Mouse (Mus musculus) midbrain, embryonic 16.5 days (tissue): Measurements from ENCODE around the gene Tac2. TPM values are rescaled to one million over a fixed set of nuclear protein-coding genes. Genes with fewer than 3 reads are reported as not detected.

Source experiments
- ATAC-seq: fragments of 200-750 bp; cut with Nextera tagmentation; 2 replicates; pipeline ENCODE4 v1.8.0; 2017; ENCODE audit warnings: moderate TSS enrichment
- H3K27ac ChIP-seq: fragments of 300-500 bp; sonication (generic); 2 replicates; pipeline ENCODE4 v1.5.1; 2014; ENCODE audit warnings: mild to moderate bottlenecking, low read length, mixed read lengths
- H3K27me3 ChIP-seq: fragments of 300-500 bp; sonication (generic); 2 replicates; pipeline ENCODE4 v1.6.1; 2014; ENCODE audit warnings: low read depth, low read length, mixed read lengths; ENCODE audit not compliant: control insufficient read depth, insufficient read depth
- H3K36me3 ChIP-seq: fragments of 300-500 bp; sonication (generic); 2 replicates; pipeline ENCODE4 v1.6.1; 2014; ENCODE audit warnings: mild to moderate bottlenecking, low read length, moderate library complexity, mixed read lengths; ENCODE audit not compliant: control insufficient read depth, insufficient read depth
- H3K4me1 ChIP-seq: fragments of 300-500 bp; sonication (generic); 2 replicates; pipeline ENCODE4 v1.6.1; 2014; ENCODE audit warnings: mild to moderate bottlenecking, low read length, mixed read lengths; ENCODE audit not compliant: control insufficient read depth, insufficient read depth
- H3K4me2 ChIP-seq: fragments of 300-500 bp; sonication (generic); 2 replicates; pipeline ENCODE4 v1.6.1; 2014; ENCODE audit warnings: mild to moderate bottlenecking, low read length, mixed read lengths
- H3K4me3 ChIP-seq: fragments of 300-500 bp; sonication (generic); 2 replicates; pipeline ENCODE4 v1.5.1; 2014; ENCODE audit warnings: low read depth, mild to moderate bottlenecking, low read length, moderate library complexity, mixed read lengths
- H3K9ac ChIP-seq: fragments of 300-500 bp; sonication (generic); 2 replicates; pipeline ENCODE4 v1.6.1; 2014; ENCODE audit warnings: low read depth, low read length, mixed read lengths
- H3K9me3 ChIP-seq: fragments of 300-500 bp; sonication (generic); replicated peaks from 2 replicates; pipeline ENCODE4 v1.6.1; 2014; ENCODE audit warnings: mild to moderate bottlenecking, low read length, mixed read lengths; ENCODE audit not compliant: control insufficient read depth, poor library complexity, severe bottlenecking
- WGBS: fragments of 180-500 bp; shearing (Covaris S2); extraction: QIAGEN DNeasy Blood & Tissue Kit; methylation state at CpG from one replicate; pipeline ENCODE4 v1.1.7; 2014; 5-methylcytosine and 5-hydroxymethylcytosine counted together
- polyA plus RNA-seq: library from polyadenylated mRNA; unstranded; fragments of >200 nt; fragmentation: Nextera tagmentation; extraction: Ambion mirVana; gene quantifications from 2 replicates; pipeline ENCODE4 v1.2.1, GENCODE M21; 2015

Gene Tac2
- polyA plus RNA-seq, 1 experiment from 2014 or later: 1.2 TPM

GRCm38 (mm10) chr10:127747254-127747653, 23.0 kb downstream of the Tac2 start:
- H3K9me3 ChIP-seq: no peaks in the 10 kb centered on the region
- no peak overlapping the region for H3K9ac ChIP-seq
- WGBS: 95% methylated on average over 8 of the region's 8 CpGs
- peaks cover 30% of the 10 kb centered on the region for H3K36me3 ChIP-seq
- no peak overlapping the region for H3K4me2 ChIP-seq
- H3K4me1 ChIP-seq: no peaks in the 10 kb centered on the region
- H3K4me3 ChIP-seq: no peak overlapping the region
- no peaks in the 10 kb centered on the region for H3K27me3 ChIP-seq
- no peak overlapping the region for H3K27ac ChIP-seq
- no peak for ATAC-seq

- no peak for ATAC-seq
- 0 out of 2 replicates have a peak overlapping the region, but pooled peaks have one; percentile 13 for H3K9ac ChIP-seq
- H3K9me3 ChIP-seq: no peaks in the 10 kb centered on the region
- H3K27me3 ChIP-seq: no peaks in the 10 kb centered on the region
- H3K4me3 ChIP-seq: no peak overlapping the region
- no peaks in the 10 kb centered on the region for H3K4me1 ChIP-seq
- H3K27ac ChIP-seq: no peak overlapping the region
- H3K4me2 ChIP-seq: peak overlapping the region; percentile 29; the same call in 1 of the 2 replicates
- WGBS: 21% methylated on average over 8 of the region's 8 CpGs
- H3K36me3 ChIP-seq: peaks cover 13% of the 10 kb centered on the region
Observed at GRCm38 (mm10) chr10:127748847-127749612, 24.8 kb downstream of the Tac2 start.

- H3K36me3 ChIP-seq: peaks cover 13% of the 10 kb centered on the region
- no peaks in the 10 kb centered on the region for H3K27me3 ChIP-seq
- peak overlapping the region; percentile 11 for H3K4me3 ChIP-seq
- no peak overlapping the region for H3K27ac ChIP-seq
- peak overlapping the region; percentile 29 for H3K4me2 ChIP-seq
- 54% methylated on average over 24 of the region's 24 CpGs for WGBS
- H3K9me3 ChIP-seq: no peaks in the 10 kb centered on the region
- no peak for ATAC-seq
- no peaks in the 10 kb centered on the region for H3K4me1 ChIP-seq
- H3K9ac ChIP-seq: no peak overlapping the region
Observed at GRCm38 (mm10) chr10:127750136-127750777, 26.0 kb downstream of the Tac2 start.

- no peak within 1 kb of the TSS for H3K27ac ChIP-seq
- no peak within 1 kb of the TSS; the same call in 1 of the 2 replicates for H3K4me3 ChIP-seq
- no peak for ATAC-seq
- H3K27me3 ChIP-seq: no peaks in the 10 kb centered on the region
- no peak within 1 kb of the TSS for H3K9ac ChIP-seq
- peak within 1 kb of the TSS; percentile 29 for H3K4me2 ChIP-seq
- 65% methylated on average over 8 of the region's 8 CpGs for WGBS
- H3K9me3 ChIP-seq: no peaks in the 10 kb centered on the region
- peaks cover 13% of the 10 kb centered on the region for H3K36me3 ChIP-seq
- no peaks in the 10 kb centered on the region for H3K4me1 ChIP-seq
Observed at GRCm38 (mm10) chr10:127751548-127751947, 27.3 kb downstream of the Tac2 start, which contains the start of gene Gpr182. Gene Gpr182, minus strand, starts transcription at chr10:127751732.

GRCm38 (mm10) chr10:127754566-127755166, 30.4 kb downstream of the Tac2 start:
- H3K4me1 ChIP-seq: no peaks in the 10 kb centered on the region
- H3K9ac ChIP-seq: no peak overlapping the region
- H3K36me3 ChIP-seq: no peaks in the 10 kb centered on the region
- no peak overlapping the region for H3K27ac ChIP-seq
- no peaks in the 10 kb centered on the region for H3K9me3 ChIP-seq
- H3K4me3 ChIP-seq: no peak overlapping the region
- H3K27me3 ChIP-seq: no peaks in the 10 kb centered on the region
- ATAC-seq: no peak
- no peak overlapping the region for H3K4me2 ChIP-seq
- WGBS: 88% methylated on average over 6 of the region's 6 CpGs

GRCm38 (mm10) chr10:127755246-127755645, 31.0 kb downstream of the Tac2 start:
- no peak for ATAC-seq

GRCm38 (mm10) chr10:127755770-127756468, 31.6 kb downstream of the Tac2 start:
- H3K27me3 ChIP-seq: no peaks in the 10 kb centered on the region
- H3K27ac ChIP-seq: no peak overlapping the region
- no peaks in the 10 kb centered on the region for H3K36me3 ChIP-seq
- ATAC-seq: no peak
- H3K4me2 ChIP-seq: peak overlapping the region; percentile 30
- no peak overlapping the region for H3K9ac ChIP-seq
- H3K4me1 ChIP-seq: no peaks in the 10 kb centered on the region
- no peaks in the 10 kb centered on the region for H3K9me3 ChIP-seq
- 48% methylated on average over 17 of the region's 18 CpGs for WGBS
- no peak overlapping the region for H3K4me3 ChIP-seq

More at GRCm38 (mm10) chr10:127755246-127755645, 31.0 kb downstream of the Tac2 start:
- H3K36me3 ChIP-seq: no peaks in the 10 kb centered on the region
- no peaks in the 10 kb centered on the region for H3K27me3 ChIP-seq
- H3K27ac ChIP-seq: no peak overlapping the region
- no peaks in the 10 kb centered on the region for H3K9me3 ChIP-seq
- no peak overlapping the region for H3K9ac ChIP-seq
- WGBS: 79% methylated on average over 3 of the region's 3 CpGs
- H3K4me2 ChIP-seq: no peak overlapping the region
- H3K4me3 ChIP-seq: no peak overlapping the region
- H3K4me1 ChIP-seq: no peaks in the 10 kb centered on the region

- no peaks in the 10 kb centered on the region for H3K27me3 ChIP-seq
- WGBS: 68% methylated on average over 8 of the region's 9 CpGs
- ATAC-seq: no peak
- H3K4me1 ChIP-seq: no peaks in the 10 kb centered on the region
- no peak within 1 kb of the TSS for H3K4me2 ChIP-seq
- H3K9me3 ChIP-seq: no peaks in the 10 kb centered on the region
- H3K9ac ChIP-seq: no peak within 1 kb of the TSS
- H3K36me3 ChIP-seq: no peaks in the 10 kb centered on the region
- no peak within 1 kb of the TSS for H3K4me3 ChIP-seq
- H3K27ac ChIP-seq: no peak within 1 kb of the TSS
Observed at GRCm38 (mm10) chr10:127759181-127760110, 35.2 kb downstream of the Tac2 start, which contains the start of the genes Rdh1 and Rdh16f1. Gene Rdh1, plus strand, starts transcription at chr10:127759721. Gene Rdh16f1, plus strand, starts transcription at chr10:127759787.
